Mouse (Mus musculus) cerebellum, adult 2 months (tissue): Measurements from ENCODE around the gene Dbt.

Source experiments
- CTCF ChIP-seq: fragments of 200-500 bp; IDR thresholded peaks from 2 replicates; pipeline ENCODE4 v1.5.1; 2011; ENCODE audit warnings: low read depth, mild to moderate bottlenecking, control low read depth, low read length, moderate library complexity, borderline replicate concordance; ENCODE audit not compliant: insufficient read depth
- POLR2A ChIP-seq: fragments of 200-500 bp; IDR thresholded peaks from 2 replicates; pipeline ENCODE4 v1.6.1; 2011; ENCODE audit warnings: low read length, control low read depth, borderline replicate concordance; ENCODE audit not compliant: insufficient read depth

DNA sequence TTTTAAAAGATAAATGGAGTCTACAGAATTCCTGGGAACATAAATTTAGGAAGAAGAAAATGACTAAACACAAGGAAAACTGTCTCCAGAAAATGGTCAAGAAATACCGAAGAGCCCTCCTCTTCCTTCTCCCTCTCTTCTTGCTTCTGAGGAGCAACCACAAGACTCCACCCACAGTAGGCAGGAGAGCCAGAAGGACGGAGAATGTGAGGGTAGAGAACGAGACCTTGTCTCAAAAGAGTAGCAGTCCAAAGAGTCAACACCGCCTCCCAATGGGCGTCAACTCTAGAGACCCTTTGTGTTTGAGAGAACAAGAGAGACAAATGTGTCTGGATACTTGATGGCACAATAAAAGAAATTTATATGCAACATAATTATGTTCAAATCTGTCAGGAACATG is 19.2 kb upstream of the Dbt start:
- no peak for TF ChIP-seq CTCF
- no peak for TF ChIP-seq POLR2A
